Mouse (Mus musculus) olfactory bulb, adult 2 months (tissue): ENCODE measurements at regions not wholly inside any gene's neighbourhood (a gene's known extent, or its start where the extent isn't known, plus 50 kb on each side); places are given as distances from the start of the nearest gene placed in this dataset.

Source experiments
- CTCF ChIP-seq: fragments of 200-500 bp; IDR thresholded peaks from 2 replicates; pipeline ENCODE4 v1.5.1; 2012; ENCODE audit warnings: low read depth, mild to moderate bottlenecking, low read length, moderate library complexity; ENCODE audit not compliant: insufficient read depth
- POLR2A ChIP-seq: fragments of 200-500 bp; IDR thresholded peaks from 2 replicates; pipeline ENCODE4 v1.6.1; 2012; ENCODE audit warnings: mild to moderate bottlenecking, low read depth, low read length, moderate library complexity; ENCODE audit not compliant: insufficient read depth

- TF ChIP-seq CTCF (no peak), POLR2A (no peak)
These were observed 557.3 kb upstream of the Castor2 start for GRCm38 (mm10) chr5:133542217-133542616.
